Mouse (Mus musculus) liver, embryonic 15.5 days (tissue): ENCODE results near the gene Smg6. TPM values are rescaled to one million over a fixed set of nuclear protein-coding genes. Genes with fewer than 3 reads are reported as not detected.
A peak's percentile ranks its signal among the peaks of the same experiment; 100 is the strongest.

ENCODE experiments used
- ATAC-seq: fragments of 200-750 bp; cut with Nextera tagmentation; 2 replicates; pipeline ENCODE4 v1.8.0; 2017; ENCODE audit warnings: moderate number of reproducible peaks, mild to moderate bottlenecking, moderate library complexity; ENCODE audit not compliant: insufficient read depth
- H3K27ac ChIP-seq: fragments of 300-500 bp; sonication (generic); replicated peaks from 2 replicates; pipeline ENCODE4 v1.5.1; 2015; ENCODE audit warnings: mild to moderate bottlenecking, inconsistent platforms
- H3K27me3 ChIP-seq: fragments of 300-500 bp; sonication (generic); 2 replicates; pipeline ENCODE4 v1.6.1; 2015; ENCODE audit warnings: mild to moderate bottlenecking, inconsistent platforms
- H3K36me3 ChIP-seq: fragments of 300-500 bp; sonication (generic); replicated peaks from 2 replicates; pipeline ENCODE4 v1.6.1; 2015; ENCODE audit warnings: moderate library complexity, mild to moderate bottlenecking, inconsistent platforms
- H3K4me1 ChIP-seq: fragments of 300-500 bp; sonication (generic); replicated peaks from 2 replicates; pipeline ENCODE4 v1.6.1; 2015; ENCODE audit warnings: inconsistent platforms
- H3K4me2 ChIP-seq: fragments of 300-500 bp; sonication (generic); 2 replicates; pipeline ENCODE4 v1.6.1; 2015; ENCODE audit warnings: moderate library complexity, mild to moderate bottlenecking, inconsistent platforms
- H3K4me3 ChIP-seq: fragments of 300-500 bp; sonication (generic); replicated peaks from 2 replicates; pipeline ENCODE4 v1.5.1; 2015; ENCODE audit warnings: mild to moderate bottlenecking, inconsistent platforms
- H3K9ac ChIP-seq: fragments of 300-500 bp; sonication (generic); 2 replicates; pipeline ENCODE4 v1.6.1; 2015; ENCODE audit warnings: moderate library complexity, mild to moderate bottlenecking, inconsistent platforms
- H3K9me3 ChIP-seq: fragments of 300-500 bp; sonication (generic); replicated peaks from 2 replicates; pipeline ENCODE4 v1.6.1; 2016; ENCODE audit warnings: inconsistent platforms
- WGBS: fragments of 180-500 bp; shearing (Covaris S2); methylation state at CpG from one replicate; pipeline ENCODE4 v1.1.7; 2015; ENCODE audit warnings: mixed read lengths; ENCODE audit not compliant: insufficient replicate concordance; 5-methylcytosine and 5-hydroxymethylcytosine counted together
- polyA plus RNA-seq: library from polyadenylated mRNA; unstranded; fragments of >200 nt; fragmentation: Nextera tagmentation; extraction: Ambion mirVana; gene quantifications from 2 replicates; pipeline ENCODE4 v1.2.1, GENCODE M21; 2015

Gene Smg6
- polyA plus RNA-seq, 1 experiment from 2014 or later = 4.5 TPM

GRCm38 (mm10) chr11:75136666-75137398 is 211.2 kb downstream of the Smg6 start:
- Histone ChIP-seq H3K9me3 (no peaks in the 10 kb centered on the region), H3K4me1 (peaks cover 46% of the 10 kb centered on the region), H3K27ac (0 out of 2 replicates have a peak overlapping the region, but pooled peaks have one; percentile 1), H3K9ac (no peak overlapping the region), H3K4me3 (no peak overlapping the region), H3K4me2 (no peak overlapping the region), H3K36me3 (no peaks in the 10 kb centered on the region), H3K27me3 (no peaks in the 10 kb centered on the region)
- ATAC-seq = peak; percentile 43; the same call in 1 of the 2 replicates
- WGBS = 25% methylated on average over 5 of the region's 5 CpGs

GRCm38 (mm10) chr11:75139122-75139963 is 213.7 kb downstream of the Smg6 start:
- 39% methylated on average over 11 of the region's 11 CpGs for WGBS
- Histone ChIP-seq H3K9me3 (no peaks in the 10 kb centered on the region), H3K27me3 (no peaks in the 10 kb centered on the region), H3K36me3 (peaks cover 13% of the 10 kb centered on the region), H3K4me3 (no peak overlapping the region), H3K27ac (peak overlapping the region; percentile 24; the same call in 1 of the 2 replicates), H3K4me2 (no peak overlapping the region), H3K4me1 (peaks cover 50% of the 10 kb centered on the region), H3K9ac (no peak overlapping the region)
- ATAC-seq = no peak

GRCm38 (mm10) chr11:75140431-75140830 is 214.8 kb downstream of the Smg6 start:
- no peaks in the 10 kb centered on the region for H3K9me3 ChIP-seq
- H3K4me3 ChIP-seq = no peak overlapping the region
- WGBS = 69% methylated on average over 5 of the region's 5 CpGs
- H3K4me1 ChIP-seq = peaks cover 50% of the 10 kb centered on the region
- H3K4me2 ChIP-seq = no peak overlapping the region
- H3K27ac ChIP-seq = peak overlapping the region; percentile 24; the same call in 1 of the 2 replicates
- H3K27me3 ChIP-seq = no peaks in the 10 kb centered on the region
- no peak overlapping the region for H3K9ac ChIP-seq
- no peak for ATAC-seq
- H3K36me3 ChIP-seq = peaks cover 23% of the 10 kb centered on the region

GRCm38 (mm10) chr11:75141038-75141437 is 215.4 kb downstream of the Smg6 start:
- Histone ChIP-seq H3K4me2 (no peak overlapping the region), H3K4me3 (no peak overlapping the region), H3K9me3 (no peaks in the 10 kb centered on the region), H3K36me3 (peaks cover 24% of the 10 kb centered on the region), H3K9ac (no peak overlapping the region), H3K27me3 (no peaks in the 10 kb centered on the region), H3K27ac (no peak overlapping the region), H3K4me1 (peaks cover 50% of the 10 kb centered on the region)
- whole genome bisulfite sequencing = 39% methylated on average over 3 of the region's 3 CpGs
- ATAC-seq = no peak; the same call in 1 of the 2 replicates

- no peak overlapping the region for H3K4me2 ChIP-seq
- no peaks in the 10 kb centered on the region for H3K9me3 ChIP-seq
- no peak overlapping the region for H3K27ac ChIP-seq
- H3K36me3 ChIP-seq = peaks cover 24% of the 10 kb centered on the region
- 48% methylated on average over 1 of the region's 1 CpGs for WGBS
- H3K4me3 ChIP-seq = no peak overlapping the region
- no peaks in the 10 kb centered on the region for H3K27me3 ChIP-seq
- H3K4me1 ChIP-seq = peaks cover 45% of the 10 kb centered on the region
- no peak overlapping the region for H3K9ac ChIP-seq
- no peak for ATAC-seq
Observed at GRCm38 (mm10) chr11:75141913-75142312, 216.3 kb downstream of the Smg6 start.

- no peak overlapping the region for H3K4me2 ChIP-seq
- WGBS = 82% methylated on average over 4 of the region's 4 CpGs
- H3K4me3 ChIP-seq = no peak overlapping the region
- H3K9me3 ChIP-seq = no peaks in the 10 kb centered on the region
- H3K9ac ChIP-seq = no peak overlapping the region
- H3K4me1 ChIP-seq = peaks cover 45% of the 10 kb centered on the region
- no peak overlapping the region for H3K27ac ChIP-seq
- H3K36me3 ChIP-seq = peaks cover 24% of the 10 kb centered on the region
- no peak for ATAC-seq
- no peaks in the 10 kb centered on the region for H3K27me3 ChIP-seq
Observed at GRCm38 (mm10) chr11:75142749-75143148, 217.1 kb downstream of the Smg6 start.

- Histone ChIP-seq H3K9ac (no peak overlapping the region), H3K4me3 (no peak overlapping the region), H3K4me1 (peaks cover 31% of the 10 kb centered on the region), H3K27me3 (no peaks in the 10 kb centered on the region), H3K9me3 (no peaks in the 10 kb centered on the region), H3K4me2 (no peak overlapping the region), H3K27ac (no peak overlapping the region), H3K36me3 (peaks cover 24% of the 10 kb centered on the region)
- ATAC-seq = no peak
- 72% methylated on average over 2 of the region's 2 CpGs for WGBS
Observed at GRCm38 (mm10) chr11:75145841-75146240, 220.2 kb downstream of the Smg6 start.

- Histone ChIP-seq H3K4me3 (no peak overlapping the region), H3K4me2 (no peak overlapping the region), H3K27me3 (no peaks in the 10 kb centered on the region), H3K36me3 (peaks cover 24% of the 10 kb centered on the region), H3K4me1 (peaks cover 17% of the 10 kb centered on the region), H3K9me3 (no peaks in the 10 kb centered on the region), H3K27ac (0 out of 2 replicates have a peak overlapping the region, but pooled peaks have one; percentile 19), H3K9ac (no peak overlapping the region)
- no peak for ATAC-seq
- WGBS = 59% methylated on average over 11 of the region's 11 CpGs
Observed at GRCm38 (mm10) chr11:75147106-75147845, 221.7 kb downstream of the Smg6 start.

GRCm38 (mm10) chr11:75147846-75148168 is 222.2 kb downstream of the Smg6 start:
- no peak overlapping the region for H3K9ac ChIP-seq
- H3K4me3 ChIP-seq = no peak overlapping the region
- no peaks in the 10 kb centered on the region for H3K9me3 ChIP-seq
- 49% methylated on average over 3 of the region's 3 CpGs for WGBS
- no peak overlapping the region for H3K4me2 ChIP-seq
- peaks cover 17% of the 10 kb centered on the region for H3K4me1 ChIP-seq
- no peaks in the 10 kb centered on the region for H3K27me3 ChIP-seq
- H3K36me3 ChIP-seq = peaks cover 24% of the 10 kb centered on the region
- H3K27ac ChIP-seq = 0 out of 2 replicates have a peak overlapping the region, but pooled peaks have one; percentile 19
- peak; percentile 22; the same call in 1 of the 2 replicates for ATAC-seq

- H3K4me2 ChIP-seq = no peak overlapping the region
- ATAC-seq = no peak
- H3K9ac ChIP-seq = no peak overlapping the region
- no peak overlapping the region for H3K4me3 ChIP-seq
- no peak overlapping the region for H3K27ac ChIP-seq
- H3K4me1 ChIP-seq = peaks cover 19% of the 10 kb centered on the region
- no peaks in the 10 kb centered on the region for H3K9me3 ChIP-seq
- H3K27me3 ChIP-seq = no peaks in the 10 kb centered on the region
- 86% methylated on average over 11 of the region's 11 CpGs for WGBS
- peaks cover 18% of the 10 kb centered on the region for H3K36me3 ChIP-seq
Observed at GRCm38 (mm10) chr11:75148332-75149035, 222.9 kb downstream of the Smg6 start.
